Mouse (Mus musculus) CH12.LX (cell line): ENCODE data around the gene Tmem145. TPM values are rescaled to one million over a fixed set of nuclear protein-coding genes. Genes with fewer than 3 reads are reported as not detected.

Experiments
- polyA plus RNA-seq: library from polyadenylated mRNA; unstranded; fragments of >175 nt; gene quantifications from 2 replicates; pipeline ENCODE4 v1.2.1, GENCODE M21; 2012; ENCODE audit warnings: low read depth; ENCODE audit not compliant: insufficient read length
- total RNA-seq, 2 experiments: library from RNA; depleted of rRNA; stranded (reverse); fragments of 300-350 nt in 1 of 2; fragments of >200 nt in 1 of 2; gene quantifications; 2 replicates each; pipeline ENCODE4 v1.2.3; 2012 to 2014

Gene Tmem145
- total and polyA plus RNA-seq, 3 experiments, result 0.10 TPM; not detected in 2

Other genes starting within 250 kb of the Tmem145 start
- 0.88 and 2.1 TPM in 2 replicates for gene Grik5, start 233.8 kb upstream of the Tmem145 start, total RNA-seq (2012; rRNA removed)
- gene Grik5, start 233.8 kb upstream of the Tmem145 start, total RNA-seq (2014; rRNA removed), result 0.80 and 1.0 TPM in 2 replicates
- gene Grik5, start 233.8 kb upstream of the Tmem145 start, polyA plus RNA-seq, result 1.5 and 2.0 TPM in 2 replicates
- gene Zfp574, start 233.5 kb upstream of the Tmem145 start, total RNA-seq (2012; rRNA removed), result 11.2 and 11.8 TPM in 2 replicates
- 2.8 and 3.4 TPM in 2 replicates for gene Zfp574, start 233.5 kb upstream of the Tmem145 start, total RNA-seq (2014; rRNA removed)
- 11.9 and 13.3 TPM in 2 replicates for gene Zfp574, start 233.5 kb upstream of the Tmem145 start, polyA plus RNA-seq
- 28.2 and 46.1 TPM in 2 replicates for gene Pou2f2, start 126.4 kb upstream of the Tmem145 start, total RNA-seq (2012; rRNA removed)
- 7.3 and 8.9 TPM in 2 replicates for gene Pou2f2, start 126.4 kb upstream of the Tmem145 start, total RNA-seq (2014; rRNA removed)
- 72.1 and 102 TPM in 2 replicates for gene Pou2f2, start 126.4 kb upstream of the Tmem145 start, polyA plus RNA-seq
- gene Dedd2, start 85.5 kb upstream of the Tmem145 start, total RNA-seq (2012; rRNA removed), result 11.7 and 12.1 TPM in 2 replicates
- gene Dedd2, start 85.5 kb upstream of the Tmem145 start, total RNA-seq (2014; rRNA removed), result 10.7 and 13.9 TPM in 2 replicates
- gene Dedd2, start 85.5 kb upstream of the Tmem145 start, polyA plus RNA-seq, result 10.2 and 10.6 TPM in 2 replicates
- 6.5 and 7.4 TPM in 2 replicates for gene Zfp526, start 84.7 kb upstream of the Tmem145 start, total RNA-seq (2012; rRNA removed)
- gene Zfp526, start 84.7 kb upstream of the Tmem145 start, total RNA-seq (2014; rRNA removed), result 2.0 and 2.2 TPM in 2 replicates
- 6.5 and 7.0 TPM in 2 replicates for gene Zfp526, start 84.7 kb upstream of the Tmem145 start, polyA plus RNA-seq
- gene Gsk3a, start 68.3 kb upstream of the Tmem145 start, total RNA-seq (2012; rRNA removed), result 47.5 and 55.1 TPM in 2 replicates
- gene Gsk3a, start 68.3 kb upstream of the Tmem145 start, total RNA-seq (2014; rRNA removed), result 44.1 and 45.8 TPM in 2 replicates
- gene Gsk3a, start 68.3 kb upstream of the Tmem145 start, polyA plus RNA-seq, result 72.2 and 76.1 TPM in 2 replicates
- gene Erf, start 55.3 kb upstream of the Tmem145 start, total RNA-seq (2012; rRNA removed), result 13.0 and 13.2 TPM in 2 replicates
- 6.1 and 7.1 TPM in 2 replicates for gene Erf, start 55.3 kb upstream of the Tmem145 start, total RNA-seq (2014; rRNA removed)
- gene Erf, start 55.3 kb upstream of the Tmem145 start, polyA plus RNA-seq, result 15.2 and 15.4 TPM in 2 replicates
- 17.5 and 21.7 TPM in 2 replicates for gene Cic, start 38.4 kb upstream of the Tmem145 start, total RNA-seq (2012; rRNA removed)
- 2.2 and 2.5 TPM in 2 replicates for gene Cic, start 38.4 kb upstream of the Tmem145 start, total RNA-seq (2014; rRNA removed)
- 31.2 and 34.5 TPM in 2 replicates for gene Cic, start 38.4 kb upstream of the Tmem145 start, polyA plus RNA-seq
- 22.7 and 50.2 TPM in 2 replicates for gene Pafah1b3, start 8.1 kb upstream of the Tmem145 start, total RNA-seq (2012; rRNA removed)
- gene Pafah1b3, start 8.1 kb upstream of the Tmem145 start, total RNA-seq (2014; rRNA removed), result 9.7 and 17.6 TPM in 2 replicates
- gene Pafah1b3, start 8.1 kb upstream of the Tmem145 start, polyA plus RNA-seq, result 5.9 TPM in 2 replicates
- gene Prr19, start 4.7 kb upstream of the Tmem145 start, total RNA-seq (2012; rRNA removed), result not detected in 2 replicates
- not detected in 2 replicates for gene Prr19, start 4.7 kb upstream of the Tmem145 start, total RNA-seq (2014; rRNA removed)
- gene Prr19, start 4.7 kb upstream of the Tmem145 start, polyA plus RNA-seq, result not detected in 2 replicates
- gene Megf8, start 11.1 kb downstream of the Tmem145 start, total RNA-seq (2012; rRNA removed), result 0.92 and 1.7 TPM in 2 replicates
- gene Megf8, start 11.1 kb downstream of the Tmem145 start, total RNA-seq (2014; rRNA removed), result 0.50 and 0.62 TPM in 2 replicates
- gene Megf8, start 11.1 kb downstream of the Tmem145 start, polyA plus RNA-seq, result 1.0 and 1.2 TPM in 2 replicates
- not detected in 2 replicates for gene Cnfn, start 63.6 kb downstream of the Tmem145 start, total RNA-seq (2012; rRNA removed)
- gene Cnfn, start 63.6 kb downstream of the Tmem145 start, total RNA-seq (2014; rRNA removed), result not detected in 2 replicates
- not detected in 2 replicates for gene Cnfn, start 63.6 kb downstream of the Tmem145 start, polyA plus RNA-seq
- gene Lipe, start 92.6 kb downstream of the Tmem145 start, total RNA-seq (2012; rRNA removed), result 2.7 and 3.4 TPM in 2 replicates
- 2.3 and 2.8 TPM in 2 replicates for gene Lipe, start 92.6 kb downstream of the Tmem145 start, total RNA-seq (2014; rRNA removed)
- gene Lipe, start 92.6 kb downstream of the Tmem145 start, polyA plus RNA-seq, result 5.9 and 6.4 TPM in 2 replicates
- not detected in 2 replicates for gene Cxcl17, start 106.8 kb downstream of the Tmem145 start, total RNA-seq (2012; rRNA removed)
- not detected in 2 replicates for gene Cxcl17, start 106.8 kb downstream of the Tmem145 start, total RNA-seq (2014; rRNA removed)
- gene Cxcl17, start 106.8 kb downstream of the Tmem145 start, polyA plus RNA-seq, result not detected in 2 replicates
- gene Ceacam1, start 171.5 kb downstream of the Tmem145 start, total RNA-seq (2012; rRNA removed), result 3.1 TPM in 2 replicates
- gene Ceacam1, start 171.5 kb downstream of the Tmem145 start, total RNA-seq (2014; rRNA removed), result 4.7 and 5.9 TPM in 2 replicates
- gene Ceacam1, start 171.5 kb downstream of the Tmem145 start, polyA plus RNA-seq, result 19.2 and 25.1 TPM in 2 replicates
- 0.08 TPM in 1 of 2 replicates, not detected in the other for gene Ceacam2, start 233.8 kb downstream of the Tmem145 start, total RNA-seq (2012; rRNA removed)
- gene Ceacam2, start 233.8 kb downstream of the Tmem145 start, total RNA-seq (2014; rRNA removed), result not detected in 2 replicates
- gene Ceacam2, start 233.8 kb downstream of the Tmem145 start, polyA plus RNA-seq, result 0.64 and 0.90 TPM in 2 replicates